Mouse (Mus musculus): Measurements from ENCODE around the gene Mlxipl. TPM values are rescaled to one million over a fixed set of nuclear protein-coding genes. Genes with fewer than 3 reads are reported as not detected.
A peak's percentile ranks its signal among the peaks of the same experiment; 100 is the strongest.

The Mlxipl gene
- polyA plus RNA-seq, 1 experiment from 2014 or later = 2.5 TPM

DNA sequence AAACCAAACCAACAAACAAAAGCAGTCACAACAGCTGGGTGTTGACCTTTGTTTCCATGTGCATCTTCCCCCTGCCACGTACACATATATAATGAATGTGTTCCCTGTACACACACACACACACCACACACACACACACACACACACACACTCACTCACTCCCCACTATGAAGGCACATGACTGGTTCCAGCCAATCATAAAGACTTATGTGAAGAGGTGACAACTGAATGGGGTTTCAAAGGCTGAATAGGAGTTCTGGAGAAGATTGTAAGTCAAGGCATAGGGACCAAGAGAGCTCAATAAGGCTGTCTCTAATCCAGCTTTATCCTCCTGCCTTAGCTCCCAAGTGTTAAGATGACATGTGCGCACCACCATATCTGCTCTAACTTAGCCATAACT, 10.1 kb upstream of the Mlxipl start:
- H3K27me3 ChIP-seq = 0 out of 2 replicates have a peak, but pooled peaks cover 3% of the 10 kb centered on the region
- H3K9ac ChIP-seq (replicated peaks) = no peak overlapping the region
- H3K4me3 ChIP-seq (replicated peaks) = no peak overlapping the region
- H3K9me3 ChIP-seq = no peaks in the 10 kb centered on the region
- 86% methylated on average over 2 of the region's 2 CpGs for WGBS
- H3K27ac ChIP-seq = no peak overlapping the region
- peaks cover 18% of the 10 kb centered on the region for H3K36me3 ChIP-seq
- H3K4me2 ChIP-seq = no peak overlapping the region
- ATAC-seq (ENCODE audit: insufficient number of reproducible peaks, insufficient read depth, low FRiP score, low TSS enrichment, low read depth) = no peak
- peaks cover 13% of the 10 kb centered on the region for H3K4me1 ChIP-seq (replicated peaks)

DNA sequence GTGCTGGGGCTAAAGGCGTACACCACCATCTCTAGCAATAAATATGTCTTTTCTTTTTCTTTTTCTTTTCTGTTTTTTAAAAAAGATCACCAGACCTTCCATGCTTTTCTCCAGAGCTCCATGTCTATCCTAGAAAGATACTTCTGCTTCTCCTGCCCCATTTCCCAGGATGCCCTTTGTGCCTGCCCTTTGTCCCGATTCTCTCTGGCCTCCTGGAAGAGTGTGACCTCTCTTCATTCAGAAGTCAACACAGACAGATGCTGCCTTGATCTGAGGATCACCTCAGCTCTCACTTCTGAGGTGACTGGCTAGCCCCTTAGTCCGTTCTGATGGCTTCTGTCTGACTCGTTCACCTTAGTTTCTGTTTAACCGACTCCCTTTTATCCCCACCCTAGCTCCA, 9.2 kb upstream of the Mlxipl start:
- Histone ChIP-seq H3K4me1 (replicated peaks) (peaks cover 13% of the 10 kb centered on the region), H3K4me3 (replicated peaks) (no peak overlapping the region), H3K27ac (no peak overlapping the region), H3K9ac (replicated peaks) (no peak overlapping the region), H3K4me2 (no peak overlapping the region), H3K9me3 (no peaks in the 10 kb centered on the region), H3K27me3 (0 out of 2 replicates have a peak, but pooled peaks cover 3% of the 10 kb centered on the region), H3K36me3 (peaks cover 10% of the 10 kb centered on the region)
- ATAC-seq (ENCODE audit: insufficient number of reproducible peaks, insufficient read depth, low FRiP score, low TSS enrichment, low read depth) = no peak
- WGBS = 88% methylated on average over 5 of the region's 5 CpGs

DNA sequence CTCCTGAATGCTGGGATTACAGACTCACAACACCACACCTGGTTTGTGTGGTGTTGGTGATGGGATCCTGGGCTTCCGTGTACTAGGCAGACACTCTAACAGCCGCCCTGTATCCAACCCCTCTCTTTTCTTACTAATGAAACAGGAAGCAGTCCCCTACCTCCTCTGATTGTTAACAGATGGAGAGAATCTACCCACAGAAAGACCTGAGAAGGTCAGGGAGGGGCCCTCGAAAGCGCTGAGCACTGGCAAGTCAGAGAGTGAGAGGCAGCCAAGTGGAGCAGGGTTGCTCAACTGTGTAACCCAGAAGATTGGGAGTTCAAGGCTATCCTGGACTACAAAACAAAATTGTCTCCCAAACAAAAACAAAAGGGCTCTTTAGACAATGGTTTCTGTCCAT, 2.8 kb upstream of the Mlxipl start:
- H3K27me3 ChIP-seq = peaks cover 38% of the 10 kb centered on the region
- H3K4me1 ChIP-seq (replicated peaks) = peaks cover 10% of the 10 kb centered on the region
- H3K4me3 ChIP-seq (replicated peaks) = no peak overlapping the region
- H3K9me3 ChIP-seq = no peaks in the 10 kb centered on the region
- ATAC-seq (ENCODE audit: insufficient number of reproducible peaks, insufficient read depth, low FRiP score, low TSS enrichment, low read depth) = no peak
- no peak overlapping the region for H3K9ac ChIP-seq (replicated peaks)
- 9% methylated on average over 4 of the region's 4 CpGs for WGBS
- no peak overlapping the region for H3K4me2 ChIP-seq
- no peaks in the 10 kb centered on the region for H3K36me3 ChIP-seq
- peak overlapping the region; percentile 35; the same call in 1 of the 2 replicates for H3K27ac ChIP-seq

- Histone ChIP-seq H3K4me3 (replicated peaks) (no peak overlapping the region), H3K9me3 (no peaks in the 10 kb centered on the region), H3K4me1 (replicated peaks) (no peaks in the 10 kb centered on the region), H3K36me3 (no peaks in the 10 kb centered on the region), H3K4me2 (no peak overlapping the region), H3K27ac (no peak overlapping the region), H3K27me3 (peaks cover 14% of the 10 kb centered on the region), H3K9ac (replicated peaks) (no peak overlapping the region)
- ATAC-seq (ENCODE audit: insufficient number of reproducible peaks, insufficient read depth, low FRiP score, low TSS enrichment, low read depth) = no peak
- WGBS = 62% methylated on average over 1 of the region's 1 CpGs
Observed at GRCm38 (mm10) chr5:135100981-135101380, 11.3 kb downstream of the Mlxipl start.

- 69% methylated on average over 11 of the region's 11 CpGs for WGBS
- Histone ChIP-seq H3K36me3 (no peaks in the 10 kb centered on the region), H3K4me2 (no peak overlapping the region), H3K9me3 (no peaks in the 10 kb centered on the region), H3K27me3 (peaks cover 41% of the 10 kb centered on the region), H3K4me1 (replicated peaks) (peaks cover 8% of the 10 kb centered on the region), H3K27ac (no peak overlapping the region), H3K4me3 (replicated peaks) (no peak overlapping the region), H3K9ac (replicated peaks) (no peak overlapping the region)
- no peak for ATAC-seq (ENCODE audit: insufficient number of reproducible peaks, insufficient read depth, low FRiP score, low TSS enrichment, low read depth)
Observed at GRCm38 (mm10) chr5:135103999-135104660, 14.4 kb downstream of the Mlxipl start.

DNA sequence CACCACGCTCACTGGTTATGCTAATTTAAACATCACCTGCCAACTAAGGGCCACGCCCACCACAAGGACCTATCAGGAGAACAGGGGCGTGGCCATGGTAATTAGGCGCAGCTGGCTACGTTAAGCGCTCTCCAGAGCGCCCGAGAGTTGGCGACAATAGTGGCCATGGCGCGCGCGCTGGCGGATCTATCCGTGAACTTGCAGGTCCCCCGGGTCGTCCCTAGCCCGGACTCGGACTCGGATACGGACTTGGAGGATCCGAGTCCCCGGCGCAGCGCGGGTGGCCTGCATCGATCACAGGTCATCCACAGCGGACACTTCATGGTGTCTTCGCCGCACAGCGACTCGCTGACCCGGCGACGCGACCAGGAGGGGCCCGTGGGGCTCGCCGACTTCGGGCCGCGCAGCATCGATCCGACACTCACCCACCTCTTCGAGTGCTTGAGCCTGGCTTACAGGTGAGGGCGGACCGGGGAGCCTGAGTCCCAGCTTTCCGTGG, 17.1 kb downstream of the Mlxipl start:
- Histone ChIP-seq H3K4me1 (replicated peaks) (peaks cover 8% of the 10 kb centered on the region), H3K4me2 (peak overlapping the region; percentile 92), H3K27ac (no peak overlapping the region), H3K27me3 (peaks cover 54% of the 10 kb centered on the region), H3K9ac (replicated peaks) (peak overlapping the region; percentile 52), H3K36me3 (no peaks in the 10 kb centered on the region), H3K4me3 (replicated peaks) (peak overlapping the region; percentile 56), H3K9me3 (no peaks in the 10 kb centered on the region)
- peak; percentile 75 for ATAC-seq (ENCODE audit: insufficient number of reproducible peaks, insufficient read depth, low FRiP score, low TSS enrichment, low read depth)
- under 1% methylated on average over 48 of the region's 48 CpGs for WGBS

DNA sequence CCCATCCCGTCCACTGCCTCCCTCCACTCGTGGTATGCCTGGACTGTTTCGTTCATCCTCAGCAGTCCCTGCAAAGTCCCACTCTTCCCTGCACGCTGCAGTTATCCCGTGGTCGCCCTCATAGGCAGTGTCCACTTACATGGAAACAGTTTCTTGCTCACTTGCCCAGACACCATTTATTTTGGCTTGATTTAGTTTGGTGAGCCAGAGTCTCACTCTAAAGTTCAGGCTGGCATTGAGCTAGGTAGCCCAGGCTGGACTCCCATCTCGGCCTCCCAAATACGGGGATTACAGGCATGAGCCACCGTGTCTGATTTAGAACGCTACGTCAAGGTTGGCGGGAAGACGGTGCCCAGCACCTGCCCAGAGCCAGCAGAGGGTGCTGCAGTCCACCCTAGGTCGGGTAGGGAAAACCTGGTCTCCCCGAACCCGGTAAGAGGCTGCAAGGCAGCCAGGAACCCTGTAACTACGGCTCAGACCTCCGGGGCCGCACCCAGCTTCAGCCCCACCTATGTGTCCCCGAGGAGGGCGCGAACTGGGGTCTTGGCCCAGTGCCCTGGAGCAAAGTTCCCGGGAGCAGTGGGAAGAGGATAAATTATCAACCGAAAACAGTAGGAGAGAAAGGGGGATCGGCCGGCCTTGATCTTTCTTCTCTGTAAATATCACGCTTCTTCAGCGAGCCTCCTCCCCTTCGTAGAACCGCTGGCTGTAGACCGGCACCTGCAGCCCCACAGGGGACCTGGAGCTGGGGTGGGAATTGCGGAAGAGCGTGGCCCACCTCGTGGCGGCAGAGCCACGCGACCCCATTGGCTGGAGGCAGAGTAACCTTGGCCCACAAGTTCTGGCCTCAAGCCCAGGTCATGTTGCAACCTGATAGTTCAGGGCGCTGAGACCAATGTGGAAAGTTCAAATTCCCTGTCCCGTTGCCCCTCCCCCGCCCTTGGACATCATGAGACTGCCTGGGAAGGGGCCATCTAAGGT, 18.1 kb downstream of the Mlxipl start:
- Histone ChIP-seq H3K9ac (replicated peaks) (no peak overlapping the region), H3K36me3 (no peaks in the 10 kb centered on the region), H3K4me1 (replicated peaks) (peaks cover 8% of the 10 kb centered on the region), H3K4me3 (replicated peaks) (peak overlapping the region; percentile 56), H3K27ac (no peak overlapping the region), H3K4me2 (peak overlapping the region; percentile 92), H3K9me3 (no peaks in the 10 kb centered on the region), H3K27me3 (peaks cover 54% of the 10 kb centered on the region)
- ATAC-seq (ENCODE audit: insufficient number of reproducible peaks, insufficient read depth, low FRiP score, low TSS enrichment, low read depth) = 0 out of 2 replicates have a peak, but pooled peaks have one; percentile 17
- WGBS = 9% methylated on average over 40 of the region's 40 CpGs

DNA sequence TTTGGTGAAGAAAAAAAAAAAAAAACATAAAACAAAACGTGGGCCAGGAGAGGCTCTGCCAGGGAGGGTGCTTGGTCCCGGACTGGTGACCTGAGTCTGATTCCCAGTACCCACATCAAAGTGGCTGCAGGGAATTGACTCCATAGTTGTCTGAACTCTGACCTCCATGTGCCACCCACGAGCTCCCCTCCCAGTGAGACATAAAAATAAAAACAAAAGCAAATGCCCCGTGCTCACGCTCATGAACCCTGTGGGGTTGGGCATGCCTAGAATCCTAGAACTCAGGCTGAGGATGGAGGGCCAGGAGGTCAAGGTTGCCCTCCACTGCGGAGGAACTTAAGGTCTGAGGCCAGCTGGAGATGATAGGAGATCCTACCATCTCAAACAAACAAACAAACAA, 19.3 kb downstream of the Mlxipl start:
- H3K4me1 ChIP-seq (replicated peaks) = peaks cover 8% of the 10 kb centered on the region
- peaks cover 52% of the 10 kb centered on the region for H3K27me3 ChIP-seq
- no peaks in the 10 kb centered on the region for H3K36me3 ChIP-seq
- no peak overlapping the region for H3K9ac ChIP-seq (replicated peaks)
- H3K4me2 ChIP-seq = no peak overlapping the region
- H3K4me3 ChIP-seq (replicated peaks) = no peak overlapping the region
- H3K9me3 ChIP-seq = no peaks in the 10 kb centered on the region
- no peak overlapping the region for H3K27ac ChIP-seq
- no peak for ATAC-seq (ENCODE audit: insufficient number of reproducible peaks, insufficient read depth, low FRiP score, low TSS enrichment, low read depth)
- 48% methylated on average over 6 of the region's 6 CpGs for WGBS

GRCm38 (mm10) chr5:135109426-135109825, 19.7 kb downstream of the Mlxipl start:
- H3K36me3 ChIP-seq = no peaks in the 10 kb centered on the region
- no peak for ATAC-seq (ENCODE audit: insufficient number of reproducible peaks, insufficient read depth, low FRiP score, low TSS enrichment, low read depth)
- H3K27ac ChIP-seq = no peak overlapping the region
- H3K4me2 ChIP-seq = no peak overlapping the region
- no peaks in the 10 kb centered on the region for H3K9me3 ChIP-seq
- H3K9ac ChIP-seq (replicated peaks) = no peak overlapping the region
- H3K4me1 ChIP-seq (replicated peaks) = peaks cover 8% of the 10 kb centered on the region
- peaks cover 49% of the 10 kb centered on the region for H3K27me3 ChIP-seq
- WGBS = 90% methylated on average over 3 of the region's 3 CpGs
- H3K4me3 ChIP-seq (replicated peaks) = no peak overlapping the region

GRCm38 (mm10) chr5:135109976-135110375, 20.3 kb downstream of the Mlxipl start:
- Histone ChIP-seq H3K9ac (replicated peaks) (no peak overlapping the region), H3K27me3 (peaks cover 49% of the 10 kb centered on the region), H3K4me3 (replicated peaks) (no peak overlapping the region), H3K27ac (no peak overlapping the region), H3K9me3 (no peaks in the 10 kb centered on the region), H3K4me2 (no peak overlapping the region), H3K4me1 (replicated peaks) (peaks cover 8% of the 10 kb centered on the region), H3K36me3 (no peaks in the 10 kb centered on the region)
- no peak for ATAC-seq (ENCODE audit: insufficient number of reproducible peaks, insufficient read depth, low FRiP score, low TSS enrichment, low read depth)
- whole genome bisulfite sequencing = 75% methylated on average over 6 of the region's 6 CpGs

DNA sequence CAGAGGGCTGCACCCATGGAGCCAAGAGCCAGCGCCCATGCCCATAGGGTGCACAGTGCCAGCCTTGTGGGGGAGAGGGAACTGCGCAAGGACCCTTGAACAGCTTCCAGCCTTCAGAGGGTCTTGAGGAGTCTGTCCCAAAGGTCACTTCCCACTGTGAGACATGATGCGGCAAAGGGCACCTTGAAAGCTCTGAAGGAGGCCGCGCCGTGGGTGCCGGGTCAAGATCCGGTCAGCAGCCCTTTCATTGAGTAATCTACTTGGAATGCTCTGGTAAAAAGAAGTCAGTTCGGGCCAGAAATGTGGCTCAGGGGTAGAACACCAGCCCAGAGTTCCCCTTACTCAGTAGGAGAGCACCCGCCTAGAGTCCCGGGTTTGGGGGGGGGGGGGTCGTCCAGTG, 24.1 kb downstream of the Mlxipl start:
- no peak for ATAC-seq (ENCODE audit: insufficient number of reproducible peaks, insufficient read depth, low FRiP score, low TSS enrichment, low read depth)
- no peak overlapping the region for H3K4me3 ChIP-seq (replicated peaks)
- 88% methylated on average over 12 of the region's 12 CpGs for WGBS
- H3K4me2 ChIP-seq = no peak overlapping the region
- H3K27me3 ChIP-seq = peaks cover 16% of the 10 kb centered on the region
- H3K27ac ChIP-seq = no peak overlapping the region
- no peaks in the 10 kb centered on the region for H3K4me1 ChIP-seq (replicated peaks)
- H3K9ac ChIP-seq (replicated peaks) = no peak overlapping the region
- H3K9me3 ChIP-seq = no peaks in the 10 kb centered on the region
- no peaks in the 10 kb centered on the region for H3K36me3 ChIP-seq
